In genomic region chr16:91372577-91373472, GRCm38 (mm10) we compare ENCODE assay signal across 8 mouse cellular contexts. TPM values are rescaled to one million over a fixed set of nuclear protein-coding genes. Genes with fewer than 3 reads are reported as not detected.
DNase-seq lines count a peak whose midpoint lies in the region.

Gene Ifnar2 (plus strand): TSS chr16:91372783.

- peak; percentile 72 for DNase-seq in MEL-GATA-1-ER (ENCODE audit: extremely low read depth, low read depth)
- DNase-seq in cerebellum, adult 8-10 months, result peak; percentile 75
- peak; percentile 49 to 72 for DNase-seq in frontal cortex, adult 2 months (ENCODE audit: extremely low spot score in 1 of 2, low spot score in 1 of 2)
- DNase-seq in hindbrain, embryonic 10.5 days (ENCODE audit: low spot score), result peak; percentile 81
- DNase-seq in layer of hippocampus, postnatal 14 days (ENCODE audit: low spot score in 2 of 2), result peak; percentile 80 to 83
- DNase-seq in lung, postnatal 10 days, result peak; percentile 91
- DNase-seq in ovary, postnatal 36 days (ENCODE audit: low spot score), result peak; percentile 84
- peak; percentile 81 for DNase-seq in thymus, postnatal 25 days

- WGBS in hindbrain, embryonic 10.5 days, result under 1% methylated on average over 62 of the region's 62 CpGs

- no peaks in the 10 kb centered on the region for H3K9me3 ChIP-seq in hindbrain, embryonic 10.5 days

- H3K36me3 ChIP-seq in hindbrain, embryonic 10.5 days, result peaks cover 19% of the 10 kb centered on the region; the same call in 1 of the 2 replicates

- peaks cover 18% of the 10 kb centered on the region for H3K4me1 ChIP-seq in hindbrain, embryonic 10.5 days (replicated peaks)

- H3K27me3 ChIP-seq in hindbrain, embryonic 10.5 days (ENCODE audit: insufficient read depth, poor library complexity, severe bottlenecking), result no peaks in the 10 kb centered on the region

- H3K27ac ChIP-seq in hindbrain, embryonic 10.5 days, result peak within 1 kb of the TSS; percentile 98

- H3K4me3 ChIP-seq in hindbrain, embryonic 10.5 days, result peak within 1 kb of the TSS; percentile 91

RNA-seq across cellular contexts. Expression of gene Ifnar2, which starts in this region (rescaled TPM):
- polyA plus RNA-seq in frontal cortex, adult 2 months (2012; rRNA removed), result 33.8 and 36.4 TPM in 2 replicates
- polyA plus RNA-seq in hindbrain, embryonic 10.5 days (2016; fragmentation: Nextera tagmentation; extraction: Ambion mirVana), result 27.8 and 29.3 TPM in 2 replicates
- total RNA-seq in layer of hippocampus, postnatal 14 days (2021), result 10 to 100 TPM; 21.0 to 22.8 TPM

Comparison
In these comparisons a context has a peak if more than half of its experiments do, and no peak if none do; other contexts are left out.
1. Peak in every context shown above with its lines: DNase-seq, H3K4me3 ChIP-seq and H3K27ac ChIP-seq.